Mouse (Mus musculus) E14TG2a.4 (cell line): ENCODE measurements around the gene Igf2bp3.

Experiments used
- CTCF ChIP-seq: conservative IDR thresholded peaks from 2 replicates; pipeline ENCODE4 v1.5.1; 2014; ENCODE audit warnings: low read length
- NANOG ChIP-seq: IDR thresholded peaks from 2 replicates; pipeline ENCODE4 v1.6.1; 2014; ENCODE audit warnings: borderline replicate concordance, low read length, mixed read lengths
- POU5F1 ChIP-seq: IDR thresholded peaks from 2 replicates; pipeline ENCODE4 v1.6.1; 2014; ENCODE audit warnings: low read length, borderline replicate concordance

DNA sequence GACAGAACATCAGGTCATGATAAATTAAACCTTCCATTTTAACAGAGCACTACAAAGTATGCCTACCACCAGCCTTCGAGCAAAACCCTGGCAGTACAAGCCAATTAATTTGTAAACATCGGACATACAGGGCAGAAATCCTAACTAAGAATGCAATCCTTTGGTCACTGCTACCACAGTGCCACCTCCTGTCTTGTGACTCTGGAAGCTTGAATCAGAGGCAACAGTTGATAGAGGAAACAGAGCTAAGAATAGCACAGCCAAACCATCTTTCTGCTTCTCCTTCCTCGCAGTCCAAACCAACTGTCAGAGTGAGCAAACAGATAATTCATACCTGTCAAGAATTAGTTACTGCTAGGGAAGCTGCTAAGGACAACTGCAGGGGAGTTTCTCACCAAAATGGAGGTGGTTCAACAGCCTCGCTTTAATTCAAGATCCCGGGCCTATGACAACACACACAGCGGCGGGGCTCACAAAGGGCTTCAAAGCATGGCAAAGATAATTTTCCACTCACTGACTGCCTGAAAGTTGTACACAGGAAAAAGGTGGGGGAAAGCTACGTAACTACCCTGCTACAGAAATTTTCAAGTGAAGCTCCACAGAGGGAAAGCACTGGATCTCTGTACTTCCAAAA lies 6.3 kb downstream of the Igf2bp3 start:
- TF ChIP-seq CTCF, result no peak
- TF ChIP-seq NANOG, result no peak
- no peak for TF ChIP-seq POU5F1
